Mouse (Mus musculus) cerebellum, postnatal 10 days (tissue): Measurements from ENCODE around the gene Slc9a5.

Experiments used
- DNase-seq, 2 experiments: peaks; one replicate each; pipeline ENCODE4 v3.0.0; 2021; ENCODE audit warnings: mixed read lengths in 2 of 2

Slc9a5 gene

DNA sequence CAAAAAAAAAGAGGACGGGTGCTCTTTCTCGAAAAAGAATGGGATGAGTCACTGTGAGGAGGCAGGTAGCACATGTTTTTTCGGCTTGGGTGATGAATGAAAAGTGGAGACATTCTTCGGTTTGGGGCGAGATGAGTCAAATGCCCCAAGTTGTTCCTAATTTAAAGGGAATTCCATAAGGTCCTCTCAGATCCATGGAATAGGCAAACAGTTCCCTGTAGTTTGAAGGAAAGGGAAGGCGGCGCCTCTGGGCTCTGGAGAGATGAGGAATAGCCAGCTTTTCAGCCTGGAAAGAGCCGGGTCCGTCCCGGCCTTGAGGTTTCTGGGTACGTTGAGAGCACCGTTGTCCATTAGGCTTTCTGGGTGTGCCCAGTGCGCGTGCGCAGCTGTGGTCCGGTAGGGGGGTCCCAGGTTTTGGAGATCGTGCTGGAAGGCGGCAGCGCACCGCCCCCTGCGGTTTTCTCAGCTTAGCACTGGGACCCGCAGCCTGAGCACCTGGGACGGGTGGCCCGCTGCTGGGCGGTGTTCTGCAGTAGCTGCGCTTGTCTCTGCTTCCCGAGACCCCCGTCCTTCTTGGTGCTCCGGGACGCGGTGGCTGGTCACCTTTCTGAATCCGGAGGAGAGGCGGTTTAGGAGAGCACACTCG is at the start of gene Slc9a5:
TSS of gene Slc9a5 (plus strand) at position 394 of the 646 bp plus-strand sequence.
- peak; percentile 81 to 86 for DNase-seq

- DNase-seq, result peak in 1 of 2 experiments; percentile 9
Measured at GRCm38 (mm10) chr8:105299962-105300361, 48.7 kb upstream of the Slc9a5 start.

- no peak for DNase-seq
Measured at GRCm38 (mm10) chr8:105303396-105303795, 45.2 kb upstream of the Slc9a5 start.

DNA sequence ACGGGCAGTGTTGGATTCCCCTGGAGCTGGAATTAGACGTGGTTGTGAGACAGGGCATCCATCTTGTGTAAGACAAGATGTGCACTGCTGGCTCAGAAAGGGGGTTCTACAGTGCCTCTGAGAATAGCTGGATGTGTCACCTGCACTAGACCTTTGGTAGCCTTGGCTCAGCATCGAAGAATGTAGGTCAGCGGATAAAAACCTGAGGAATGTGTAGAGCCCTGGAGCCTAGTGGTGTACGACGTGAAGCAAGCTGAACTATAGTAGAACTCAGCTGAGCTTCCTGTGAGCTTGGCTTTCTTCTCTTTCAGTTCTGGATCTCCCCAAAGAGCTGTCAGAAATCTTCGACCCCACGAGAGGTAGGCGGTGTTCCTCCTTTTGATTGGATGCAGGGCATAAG is 44.8 kb upstream of the Slc9a5 start:
- no peak for DNase-seq

DNA sequence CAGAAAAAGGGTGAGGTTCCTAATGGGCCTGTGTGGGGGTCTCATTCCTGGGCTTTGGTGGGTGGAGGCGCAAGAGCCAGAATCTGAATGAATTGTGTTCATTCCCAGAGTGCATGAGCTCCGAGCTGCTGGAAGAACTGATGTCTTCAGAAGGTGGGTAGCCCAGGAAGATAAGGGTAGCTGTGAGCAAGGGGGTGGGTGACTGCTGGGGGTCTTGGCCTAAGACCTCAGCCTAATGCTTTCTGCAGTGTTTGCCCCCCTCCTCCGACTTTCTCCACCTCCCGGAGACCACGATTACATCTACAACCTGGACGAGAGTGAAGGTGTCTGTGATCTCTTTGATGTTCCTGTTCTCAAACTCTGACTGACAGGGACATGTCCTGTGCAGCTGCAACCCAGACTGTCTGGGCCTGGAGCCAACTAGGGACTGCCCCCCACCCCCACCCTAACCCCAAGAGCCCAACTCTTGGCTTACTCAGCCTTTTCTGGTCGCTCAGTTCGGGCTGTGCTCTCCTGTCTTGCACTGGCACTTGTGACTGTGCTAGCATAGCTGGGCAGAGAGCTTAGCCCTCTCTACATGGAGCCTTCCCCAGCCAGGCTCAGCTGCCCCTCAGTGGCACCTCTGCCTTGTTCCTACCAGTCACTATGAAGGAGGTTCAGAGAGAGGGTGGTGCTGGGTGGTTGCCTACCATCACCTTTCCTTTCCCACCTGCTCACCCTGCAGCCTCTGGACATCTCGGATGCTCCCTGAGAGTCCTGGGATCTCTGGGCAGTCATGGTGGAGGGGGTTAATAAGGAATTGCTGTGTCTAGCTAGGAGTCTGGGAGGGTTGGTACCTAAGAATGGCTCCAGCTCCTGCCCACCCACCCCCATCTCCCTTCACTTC is 44.1 kb upstream of the Slc9a5 start:
- peak in 1 of 2 experiments; percentile 20 for DNase-seq

DNA sequence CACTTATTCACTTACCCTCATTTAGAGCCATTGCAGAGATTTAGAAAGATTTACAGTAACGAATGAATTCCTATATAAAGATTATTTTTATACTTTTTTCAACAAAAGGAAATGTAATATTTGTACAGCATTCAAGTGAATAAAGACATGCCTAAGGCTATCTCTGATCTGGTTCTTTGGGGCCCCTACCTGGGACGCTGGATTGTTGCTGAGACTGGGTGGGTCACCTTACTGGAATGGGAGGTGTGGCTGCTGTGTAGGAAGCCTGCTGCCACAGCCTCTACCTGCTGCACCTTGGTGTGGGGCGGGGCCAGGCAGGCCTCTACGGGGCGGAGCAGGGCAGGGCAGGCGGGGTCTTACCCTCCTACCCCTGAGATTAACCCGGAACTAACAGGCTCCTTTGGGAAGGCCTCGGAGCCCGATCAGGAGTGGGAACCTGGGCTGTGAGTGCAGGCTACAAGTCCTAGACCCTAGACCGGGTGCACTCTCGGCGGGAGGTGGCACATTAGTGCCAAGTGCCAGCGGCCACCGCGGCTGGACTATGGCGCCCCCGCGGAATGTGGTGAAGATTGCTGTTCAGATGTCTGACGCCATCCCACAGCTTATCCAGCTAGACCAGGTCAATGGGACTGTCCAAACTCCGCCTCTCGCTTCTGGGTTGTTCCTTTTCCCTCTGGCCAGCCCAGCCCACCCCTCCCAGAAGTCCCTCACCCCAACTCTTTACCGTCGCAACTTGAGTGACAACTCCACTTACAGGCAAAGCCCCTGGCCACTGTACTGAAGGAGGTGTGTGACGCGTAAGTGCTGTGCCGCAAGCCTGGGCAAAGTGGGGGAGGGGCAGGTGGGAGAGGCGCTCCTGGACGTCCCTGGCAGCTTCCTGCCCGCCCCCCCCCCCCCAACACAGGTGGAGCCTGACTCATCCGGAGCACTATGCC is 43.2 kb upstream of the Slc9a5 start, which contains the start of gene Elmo3:
TSS of gene Elmo3 (plus strand) at position 391 of the 935 bp plus-strand sequence.
- DNase-seq, result peak; percentile 82 to 87

GRCm38 (mm10) chr8:105306146-105306691 is 42.4 kb upstream of the Slc9a5 start:
- DNase-seq, result no peak

DNA sequence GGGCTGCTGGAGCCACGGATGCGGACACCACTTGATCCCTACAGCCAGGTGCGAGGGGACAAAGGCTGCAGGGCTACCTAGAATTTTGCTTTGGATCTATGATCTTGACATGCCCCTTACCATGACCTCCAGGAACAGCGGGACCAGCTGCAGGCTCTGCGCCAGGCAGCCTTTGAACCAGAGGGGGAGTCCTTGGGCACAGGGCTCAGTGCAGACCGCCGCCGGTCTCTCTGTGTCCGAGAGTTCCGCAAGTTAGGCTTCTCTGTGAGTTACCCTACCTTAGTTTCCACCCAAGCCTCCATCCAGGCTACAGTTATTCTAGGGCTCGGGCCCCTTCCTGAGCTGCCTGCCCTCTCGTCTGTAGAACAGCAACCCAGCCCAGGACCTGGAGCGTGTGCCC is 41.0 kb upstream of the Slc9a5 start:
- no peak for DNase-seq

DNA sequence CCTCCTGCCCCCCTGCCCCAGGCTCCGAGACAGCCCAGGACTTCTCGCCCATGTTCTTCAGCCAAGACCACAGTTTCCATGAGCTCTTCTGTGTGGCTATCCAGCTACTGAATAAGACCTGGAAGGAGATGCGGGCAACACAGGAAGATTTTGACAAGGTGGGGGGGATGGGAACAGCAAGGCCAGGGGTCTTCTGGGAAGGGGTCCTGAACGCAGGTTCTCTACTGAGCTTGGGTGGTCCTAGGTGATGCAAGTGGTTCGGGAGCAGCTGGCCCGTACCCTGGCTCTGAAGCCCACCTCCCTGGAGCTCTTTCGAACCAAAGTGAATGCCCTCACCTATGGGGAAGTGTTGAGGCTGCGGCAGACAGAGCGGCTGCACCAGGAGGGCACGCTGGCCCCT is 40.2 kb upstream of the Slc9a5 start:
- no peak for DNase-seq

DNA sequence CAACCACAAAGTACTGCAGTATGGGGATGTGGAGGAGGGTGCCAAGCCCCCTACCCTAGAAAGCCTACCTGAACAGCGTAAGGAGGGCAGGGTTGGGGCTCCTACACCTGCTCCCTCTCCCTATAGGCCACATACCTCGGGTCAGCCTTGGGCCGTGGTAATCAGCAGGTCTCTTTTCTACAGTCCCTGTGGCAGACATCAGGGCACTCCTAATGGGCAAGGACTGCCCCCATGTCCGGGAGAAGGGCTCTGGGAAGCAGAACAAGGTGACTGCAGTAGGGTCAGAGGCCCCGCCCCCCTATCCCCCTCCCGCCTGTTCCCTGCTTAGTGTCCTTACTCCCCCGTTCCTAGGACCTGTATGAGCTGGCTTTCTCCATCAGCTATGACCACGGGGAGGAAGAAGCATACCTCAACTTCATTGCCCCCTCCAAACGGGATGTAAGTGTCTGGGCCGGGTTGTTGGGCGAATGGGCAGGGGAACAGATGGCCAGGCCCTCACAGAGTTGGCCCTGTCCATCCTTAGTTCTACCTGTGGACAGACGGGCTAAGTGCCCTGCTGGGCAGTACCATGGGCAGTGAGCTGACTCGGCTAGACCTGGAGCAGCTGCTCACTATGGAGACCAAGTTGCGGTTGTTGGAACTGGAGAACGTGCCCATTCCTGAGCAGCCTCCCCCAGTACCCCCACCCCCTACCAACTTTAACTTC is 39.3 kb upstream of the Slc9a5 start:
- DNase-seq, result peak; percentile 90 to 93

GRCm38 (mm10) chr8:105310118-105310517 is 38.5 kb upstream of the Slc9a5 start:
- peak in 1 of 2 experiments; percentile 54 for DNase-seq

GRCm38 (mm10) chr8:105311718-105312117 is 36.9 kb upstream of the Slc9a5 start:
- DNase-seq, result no peak

DNA sequence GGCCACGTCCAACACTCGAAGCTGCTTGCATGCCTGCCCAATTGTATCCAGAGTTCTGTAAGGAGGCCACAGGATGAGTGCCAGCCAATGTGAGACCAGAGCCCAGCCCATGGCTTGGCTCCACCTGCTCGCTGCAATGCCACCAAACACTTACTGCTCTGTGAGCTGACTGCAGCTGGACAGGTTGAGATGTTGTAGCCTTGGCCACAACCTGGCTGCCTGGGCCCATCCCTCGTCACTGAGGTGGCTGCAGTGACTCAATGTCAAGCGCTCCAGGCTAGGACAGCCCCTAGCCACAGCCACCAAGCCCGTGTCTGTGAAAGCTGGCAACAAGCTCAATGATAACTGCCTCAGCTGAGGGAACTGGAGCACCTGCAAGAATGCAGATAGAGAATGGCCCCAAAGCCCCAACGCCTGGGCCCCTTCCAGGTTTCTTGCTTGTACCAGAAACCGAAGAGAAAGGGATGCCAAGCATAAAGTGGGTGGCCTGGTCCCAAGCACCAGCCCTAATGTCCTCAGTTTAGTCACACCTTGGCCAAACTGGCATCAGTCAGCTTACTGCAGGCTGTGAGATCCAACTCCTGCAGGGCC is 35.7 kb upstream of the Slc9a5 start:
- no peak for DNase-seq

- DNase-seq, result no peak
Measured at GRCm38 (mm10) chr8:105313622-105314402, 34.8 kb upstream of the Slc9a5 start.

- peak in 1 of 2 experiments; percentile 57 for DNase-seq
Measured at GRCm38 (mm10) chr8:105315073-105315769, 33.4 kb upstream of the Slc9a5 start.

DNA sequence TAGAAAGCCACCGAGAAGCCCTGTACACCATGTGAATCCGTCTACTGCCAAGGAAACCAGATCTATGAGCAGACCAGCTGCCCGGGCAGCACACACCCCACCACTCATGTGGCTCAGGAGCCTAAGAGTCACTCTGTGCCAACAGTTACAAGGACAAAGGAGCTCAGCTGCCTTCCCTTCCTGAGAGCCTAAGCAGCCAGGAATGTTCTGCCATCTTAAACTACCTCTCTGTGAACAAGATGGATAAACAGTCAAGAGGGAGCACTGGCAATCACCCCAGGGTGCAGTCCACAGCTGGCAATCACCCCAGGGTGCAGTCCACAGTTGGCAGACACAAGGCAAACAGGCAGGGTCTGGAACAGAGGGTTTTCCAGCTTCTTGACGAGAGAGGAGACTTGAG is 30.7 kb upstream of the Slc9a5 start:
- DNase-seq, result peak; percentile 47 to 53

DNA sequence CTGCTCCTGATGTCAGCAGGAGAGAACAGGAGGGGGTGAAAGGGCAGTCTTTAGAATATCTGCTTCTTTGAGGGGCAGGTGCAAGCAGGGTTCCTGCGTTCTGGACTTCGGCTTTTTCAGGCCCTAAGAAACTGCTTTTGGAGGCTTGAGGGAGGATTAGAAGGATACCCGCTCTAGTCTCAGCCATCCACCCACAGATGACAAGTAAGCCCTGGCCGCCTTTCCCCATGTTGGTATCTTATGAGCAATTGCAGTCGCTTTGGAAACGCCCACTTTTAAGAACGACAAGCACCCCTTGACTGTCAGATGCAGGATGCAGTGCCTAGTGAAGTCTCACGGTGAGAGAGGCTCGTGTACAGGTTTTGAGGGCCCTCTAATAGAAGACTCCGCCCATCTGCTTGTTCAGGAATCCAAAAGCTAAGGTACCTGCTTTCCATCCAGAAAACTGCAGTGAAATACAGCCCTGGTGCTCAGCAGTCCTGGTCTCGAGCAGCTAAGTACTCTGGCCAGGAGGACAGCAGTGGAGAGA is 29.9 kb upstream of the Slc9a5 start:
- no peak for DNase-seq

GRCm38 (mm10) chr8:105323183-105323582 is 25.5 kb upstream of the Slc9a5 start:
- DNase-seq, result no peak

- DNase-seq, result peak; percentile 73 to 74
Measured at GRCm38 (mm10) chr8:105325641-105326093, 23.0 kb upstream of the Slc9a5 start.
